Mouse (Mus musculus): ENCODE data around the gene Nckap5. TPM values are rescaled to one million over a fixed set of nuclear protein-coding genes. Genes with fewer than 3 reads are reported as not detected.

Gene Nckap5
- polyA plus RNA-seq, 1 experiment: 50.4 TPM

DNA sequence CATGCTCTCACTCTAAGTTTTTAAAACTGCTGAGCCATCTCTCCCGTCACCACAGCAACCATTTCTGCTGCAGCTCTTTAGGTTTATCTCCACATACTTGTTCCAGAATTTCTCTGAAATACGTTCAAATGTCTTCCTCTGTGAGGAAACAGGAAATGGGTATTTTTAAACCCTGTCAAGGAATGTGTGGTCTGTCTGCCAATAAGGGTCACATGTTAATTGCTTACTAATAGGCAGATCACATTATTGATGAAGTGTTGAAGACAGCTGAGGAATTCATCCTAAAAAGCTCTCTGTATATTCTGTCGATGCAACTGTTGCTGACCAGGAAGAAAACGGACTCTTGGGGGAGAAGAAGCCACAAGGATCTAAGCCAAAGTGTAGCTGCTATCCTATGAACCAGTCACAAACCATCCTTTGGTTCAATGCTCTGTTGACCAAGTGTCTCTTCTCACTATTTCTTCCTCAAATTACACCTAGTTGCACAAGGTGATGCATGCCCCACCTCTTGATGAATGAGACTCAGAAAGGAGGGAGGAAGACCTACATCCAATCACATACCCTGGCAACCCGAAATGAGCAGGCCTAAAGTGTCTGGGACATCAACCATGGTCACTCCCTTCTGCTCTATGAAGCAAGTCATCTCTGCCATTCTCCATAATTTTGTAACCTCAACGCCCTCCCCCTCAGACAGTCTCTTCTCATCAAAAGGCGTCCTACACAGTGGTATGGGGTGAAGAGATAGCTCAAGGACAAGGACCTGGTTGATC, 349.0 kb downstream of the Nckap5 start:
- TF ChIP-seq CTCF (IDR thresholded peaks at IDR 0.05; ENCODE audit: insufficient read depth, low read length) (no peak), POLR2A (IDR thresholded peaks at IDR 0.05; ENCODE audit: borderline replicate concordance, extremely low read depth, low read depth, low read length) (no peak)

DNA sequence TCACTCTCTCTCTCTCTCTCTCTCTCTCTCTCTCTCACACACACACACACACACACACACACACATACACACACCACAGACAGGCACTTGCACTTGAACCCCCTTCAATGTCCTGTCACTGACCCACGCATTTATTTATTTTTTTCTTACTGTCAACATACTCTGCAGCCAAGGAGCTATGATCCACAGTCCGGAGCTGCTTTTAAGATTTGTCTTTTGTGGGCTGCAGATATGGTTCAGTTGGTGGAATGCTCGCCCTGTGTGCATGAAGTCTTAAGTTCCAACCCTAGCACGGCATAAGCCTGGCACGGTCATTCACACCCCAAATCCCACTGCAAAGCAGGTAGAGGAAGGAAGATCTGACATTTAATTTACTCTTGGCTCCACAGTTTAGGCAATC, 357.6 kb downstream of the Nckap5 start:
- DNase-seq: no peak
- Histone ChIP-seq H3K4me1 (ENCODE audit: control insufficient read depth, insufficient read depth, low read length) (peaks cover 29% of the 10 kb centered on the region), H3K4me3 (replicated peaks; ENCODE audit: extremely low read depth, low read depth, low read length) (no peak overlapping the region)
- WGBS: 28% methylated on average over 5 of the region's 5 CpGs
- TF ChIP-seq CTCF (IDR thresholded peaks at IDR 0.05; ENCODE audit: insufficient read depth, low read length): no peak
- no peak for TF ChIP-seq POLR2A (IDR thresholded peaks at IDR 0.05; ENCODE audit: borderline replicate concordance, extremely low read depth, low read depth, low read length)

More for the DNA sequence above, 349.0 kb downstream of the Nckap5 start:
- DNase-seq: no peak
- H3K4me3 ChIP-seq (replicated peaks; ENCODE audit: extremely low read depth, low read depth, low read length): no peak overlapping the region
- H3K4me1 ChIP-seq (ENCODE audit: control insufficient read depth, insufficient read depth, low read length): peaks cover 35% of the 10 kb centered on the region
- WGBS: 55% methylated on average over 7 of the region's 7 CpGs

DNA sequence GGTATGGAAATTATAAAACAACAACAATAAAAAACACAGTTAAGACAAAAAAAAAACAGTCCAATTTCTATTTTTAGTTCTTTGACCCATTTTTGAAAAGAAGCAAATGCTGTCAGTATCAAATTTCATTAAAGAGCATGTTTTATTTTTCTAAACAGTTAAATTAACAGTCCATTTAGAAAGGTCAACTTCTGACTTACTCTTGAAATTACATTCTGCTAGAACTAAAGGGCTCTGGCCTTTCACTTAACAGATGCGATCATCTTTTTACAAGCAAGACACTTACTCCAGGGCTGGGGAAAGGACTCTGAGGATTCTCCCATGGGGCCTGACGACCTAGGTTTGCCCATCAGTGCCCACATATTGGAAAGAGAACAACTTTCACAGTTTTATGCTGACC, 359.2 kb downstream of the Nckap5 start:
- Histone ChIP-seq H3K4me3 (replicated peaks; ENCODE audit: extremely low read depth, low read depth, low read length) (no peak overlapping the region), H3K4me1 (ENCODE audit: control insufficient read depth, insufficient read depth, low read length) (peaks cover 30% of the 10 kb centered on the region)
- 54% methylated on average over 2 of the region's 2 CpGs for WGBS
- no peak for DNase-seq
- TF ChIP-seq POLR2A (IDR thresholded peaks at IDR 0.05; ENCODE audit: borderline replicate concordance, extremely low read depth, low read depth, low read length) (no peak), CTCF (IDR thresholded peaks at IDR 0.05; ENCODE audit: insufficient read depth, low read length) (no peak)

DNA sequence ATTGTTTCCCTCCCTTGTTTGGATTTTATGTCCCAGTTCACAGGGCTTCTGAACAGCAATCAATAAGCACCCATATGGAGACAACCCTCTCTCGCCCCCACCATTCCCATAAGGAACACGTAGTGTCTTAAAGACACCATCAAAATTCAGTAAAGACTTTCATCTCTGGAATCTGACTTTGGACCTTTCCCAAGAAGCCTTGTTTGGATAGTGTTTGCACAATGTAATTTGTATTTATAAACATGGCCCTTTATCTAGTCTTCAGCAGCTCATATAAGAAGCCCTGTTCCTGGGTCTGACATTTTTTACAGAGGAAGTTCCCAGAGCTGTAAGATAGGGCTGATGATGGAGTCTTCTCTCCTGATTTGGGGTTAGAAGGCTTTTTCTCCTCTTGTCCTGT, 359.7 kb downstream of the Nckap5 start:
- Histone ChIP-seq H3K4me1 (ENCODE audit: control insufficient read depth, insufficient read depth, low read length) (peaks cover 27% of the 10 kb centered on the region), H3K4me3 (replicated peaks; ENCODE audit: extremely low read depth, low read depth, low read length) (no peak overlapping the region)
- 39% methylated on average over 2 of the region's 2 CpGs for WGBS
- TF ChIP-seq CTCF (IDR thresholded peaks at IDR 0.05; ENCODE audit: insufficient read depth, low read length): no peak
- no peak for TF ChIP-seq POLR2A (IDR thresholded peaks at IDR 0.05; ENCODE audit: borderline replicate concordance, extremely low read depth, low read depth, low read length)
- no peak for DNase-seq

DNA sequence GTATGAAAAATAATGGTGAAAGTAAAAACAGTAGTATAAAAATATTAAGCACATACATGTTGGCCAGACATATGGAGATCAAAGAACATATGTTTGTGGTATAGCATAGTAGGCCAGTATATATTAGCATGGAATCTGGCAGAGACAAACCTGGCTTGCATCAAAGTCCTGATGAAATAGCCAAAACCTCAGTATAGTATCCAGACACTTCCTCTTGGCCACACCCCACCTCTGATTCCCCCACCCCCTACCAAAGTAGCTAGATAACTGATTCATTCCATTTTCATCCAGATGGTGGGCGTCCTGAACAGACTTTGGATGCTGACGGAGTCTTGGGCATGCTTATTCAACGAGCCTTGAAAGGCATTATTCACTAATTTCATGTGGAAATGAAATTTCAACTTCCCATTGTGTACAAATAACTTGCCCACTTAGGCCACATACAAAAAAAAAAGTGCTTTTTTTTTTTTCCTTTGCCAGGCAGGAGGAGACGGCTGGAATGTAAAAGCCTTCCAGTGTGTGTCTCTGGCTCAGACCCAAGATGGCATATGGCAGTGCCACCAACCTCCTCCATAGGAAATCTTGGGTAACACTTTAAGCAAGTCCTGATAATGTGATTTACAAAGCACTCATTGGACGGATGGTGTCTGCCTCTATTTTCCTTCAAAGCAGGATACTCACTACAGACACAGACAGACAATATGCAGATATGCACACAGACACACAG, 360.6 kb downstream of the Nckap5 start:
- Histone ChIP-seq H3K4me3 (replicated peaks; ENCODE audit: extremely low read depth, low read depth, low read length) (no peak overlapping the region), H3K4me1 (ENCODE audit: control insufficient read depth, insufficient read depth, low read length) (peaks cover 27% of the 10 kb centered on the region)
- DNase-seq: no peak
- TF ChIP-seq POLR2A (IDR thresholded peaks at IDR 0.05; ENCODE audit: borderline replicate concordance, extremely low read depth, low read depth, low read length) (no peak), CTCF (IDR thresholded peaks at IDR 0.05; ENCODE audit: insufficient read depth, low read length) (no peak)
- 41% methylated on average over 5 of the region's 5 CpGs for WGBS

DNA sequence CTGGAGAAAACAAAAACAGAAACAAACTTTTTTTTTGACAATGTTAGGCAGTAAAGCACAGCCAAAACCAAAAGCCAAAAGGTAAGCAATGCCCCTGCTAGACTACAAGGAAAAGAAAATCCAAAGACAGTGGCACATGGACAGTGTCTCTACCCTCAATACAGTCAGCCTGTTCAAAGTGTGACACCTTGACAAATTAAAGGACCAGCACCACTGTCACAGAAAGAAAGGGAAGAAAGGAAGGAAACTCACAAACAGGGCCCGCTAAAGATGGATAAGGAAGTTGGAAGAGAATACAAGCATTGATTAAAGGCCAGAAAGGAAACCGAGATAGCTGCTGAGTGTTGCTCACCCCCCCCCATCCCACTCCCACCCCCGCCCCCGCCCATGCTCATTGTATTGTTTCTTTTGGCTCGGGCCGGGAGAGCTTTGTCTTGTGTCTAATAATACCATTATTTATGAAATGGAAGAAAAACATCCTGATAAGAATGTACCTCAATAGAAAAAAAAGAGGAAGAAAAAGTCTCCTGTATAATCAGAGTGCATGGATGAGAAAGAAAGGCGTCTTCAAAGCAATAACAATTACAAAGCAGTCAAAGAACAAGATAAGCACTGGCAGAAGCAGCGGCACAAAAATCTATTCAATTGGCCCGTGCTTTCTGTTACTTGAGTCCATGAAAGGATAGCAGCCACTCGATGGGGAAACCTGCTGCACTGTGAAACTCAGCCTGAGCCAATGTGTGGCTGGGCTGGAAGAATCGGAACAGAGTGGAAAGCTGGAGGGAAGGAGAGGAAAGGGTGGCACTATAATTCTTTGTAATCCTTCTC, 368.9 kb downstream of the Nckap5 start:
- WGBS: 16% methylated on average over 11 of the region's 11 CpGs
- H3K4me3 ChIP-seq (replicated peaks; ENCODE audit: extremely low read depth, low read depth, low read length): no peak overlapping the region
- DNase-seq: no peak
- peaks cover 28% of the 10 kb centered on the region for H3K4me1 ChIP-seq (ENCODE audit: control insufficient read depth, insufficient read depth, low read length)
- TF ChIP-seq CTCF (IDR thresholded peaks at IDR 0.05; ENCODE audit: insufficient read depth, low read length) (no peak), POLR2A (IDR thresholded peaks at IDR 0.05; ENCODE audit: borderline replicate concordance, extremely low read depth, low read depth, low read length) (no peak)

DNA sequence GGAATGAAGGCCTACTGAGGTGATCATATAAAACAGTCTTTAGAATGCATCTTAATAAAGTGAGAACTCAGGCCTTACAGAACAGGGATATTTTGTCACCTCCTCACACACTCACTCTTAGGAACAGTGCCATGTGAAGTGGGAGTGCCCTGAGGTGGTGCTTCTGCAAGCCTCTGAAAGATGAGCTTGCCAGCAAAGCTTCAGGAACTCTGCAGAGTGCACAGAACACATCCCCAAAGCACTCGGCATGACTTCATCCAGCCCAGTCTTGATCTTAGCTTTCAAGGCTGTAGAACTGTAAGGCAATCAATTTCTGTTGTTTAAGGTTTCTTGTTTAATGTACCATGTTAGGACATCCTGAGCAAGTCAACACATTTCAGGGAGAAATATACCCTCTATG, 372.9 kb downstream of the Nckap5 start:
- no peak overlapping the region for H3K4me3 ChIP-seq (replicated peaks; ENCODE audit: extremely low read depth, low read depth, low read length)
- H3K4me1 ChIP-seq (ENCODE audit: control insufficient read depth, insufficient read depth, low read length): peaks cover 23% of the 10 kb centered on the region
- no peak for DNase-seq
- 20% methylated on average over 1 of the region's 1 CpGs for WGBS
- TF ChIP-seq POLR2A (IDR thresholded peaks at IDR 0.05; ENCODE audit: borderline replicate concordance, extremely low read depth, low read depth, low read length) (no peak), CTCF (IDR thresholded peaks at IDR 0.05; ENCODE audit: insufficient read depth, low read length) (no peak)

DNA sequence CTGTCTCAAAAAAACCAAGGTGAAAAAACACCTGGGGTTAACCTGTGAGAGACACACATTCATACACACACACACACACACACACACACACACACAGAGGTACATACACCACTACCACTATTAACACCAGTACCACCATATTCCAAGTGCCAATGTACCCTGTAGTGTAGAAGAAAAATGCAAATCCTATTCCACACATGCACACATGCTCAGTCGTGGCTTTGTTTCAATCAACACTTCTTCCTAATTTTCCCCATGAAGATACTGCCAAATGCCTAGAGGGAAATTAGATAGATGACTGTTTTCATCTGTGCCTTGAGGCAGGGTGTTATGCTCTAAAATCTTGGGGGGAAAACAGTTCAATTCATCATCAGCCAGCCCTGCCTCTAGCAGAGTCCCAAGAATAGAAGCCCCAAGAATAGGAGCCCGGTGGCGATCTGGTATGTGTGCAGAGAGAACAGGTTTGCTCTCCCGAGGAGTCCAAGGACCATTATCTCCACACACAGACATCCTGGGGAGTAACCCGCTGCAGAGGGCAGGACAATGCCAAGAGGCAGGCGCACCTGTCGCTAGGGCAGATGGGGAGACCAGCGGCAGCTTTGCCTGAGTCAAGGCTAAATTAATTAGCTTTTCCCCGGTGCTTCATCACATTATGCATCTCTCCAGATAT, 376.0 kb downstream of the Nckap5 start:
- no peak overlapping the region for H3K4me3 ChIP-seq (replicated peaks; ENCODE audit: extremely low read depth, low read depth, low read length)
- TF ChIP-seq POLR2A (IDR thresholded peaks at IDR 0.05; ENCODE audit: borderline replicate concordance, extremely low read depth, low read depth, low read length) (no peak), CTCF (IDR thresholded peaks at IDR 0.05; ENCODE audit: insufficient read depth, low read length) (no peak)
- no peak for DNase-seq
- 52% methylated on average over 9 of the region's 9 CpGs for WGBS
- H3K4me1 ChIP-seq (ENCODE audit: control insufficient read depth, insufficient read depth, low read length): peaks cover 20% of the 10 kb centered on the region

DNA sequence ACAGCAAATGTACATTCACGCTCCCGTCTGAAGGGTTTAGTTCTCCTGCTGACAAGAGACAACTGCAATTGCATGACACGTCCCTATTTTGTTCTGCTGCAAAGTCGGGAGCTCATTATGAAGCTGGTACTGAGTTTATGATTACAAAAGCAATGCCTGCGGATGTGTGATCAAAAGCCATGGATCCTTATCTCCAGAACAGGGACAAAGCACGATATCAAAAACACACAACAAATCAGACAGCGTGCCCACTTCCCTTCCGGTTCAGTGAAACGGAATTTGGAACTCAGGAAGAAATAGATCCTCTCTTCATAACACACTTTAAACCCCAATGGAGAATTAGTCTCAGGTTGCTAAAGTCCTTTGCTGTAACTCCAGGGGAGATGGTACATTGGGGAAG, 379.1 kb downstream of the Nckap5 start:
- Histone ChIP-seq H3K4me1 (ENCODE audit: control insufficient read depth, insufficient read depth, low read length) (peaks cover 20% of the 10 kb centered on the region), H3K4me3 (replicated peaks; ENCODE audit: extremely low read depth, low read depth, low read length) (no peak overlapping the region)
- TF ChIP-seq POLR2A (IDR thresholded peaks at IDR 0.05; ENCODE audit: borderline replicate concordance, extremely low read depth, low read depth, low read length) (no peak), CTCF (IDR thresholded peaks at IDR 0.05; ENCODE audit: insufficient read depth, low read length) (no peak)
- WGBS: 43% methylated on average over 9 of the region's 9 CpGs
- DNase-seq: no peak
